Mouse (Mus musculus) retina, embryonic 14.5 days (tissue): Measurements from ENCODE around the gene Yars.

Experiments used
- DNase-seq: peaks from one replicate; pipeline ENCODE4 v3.0.0-alpha.2; 2015; ENCODE audit warnings: low spot score

Yars gene

DNA sequence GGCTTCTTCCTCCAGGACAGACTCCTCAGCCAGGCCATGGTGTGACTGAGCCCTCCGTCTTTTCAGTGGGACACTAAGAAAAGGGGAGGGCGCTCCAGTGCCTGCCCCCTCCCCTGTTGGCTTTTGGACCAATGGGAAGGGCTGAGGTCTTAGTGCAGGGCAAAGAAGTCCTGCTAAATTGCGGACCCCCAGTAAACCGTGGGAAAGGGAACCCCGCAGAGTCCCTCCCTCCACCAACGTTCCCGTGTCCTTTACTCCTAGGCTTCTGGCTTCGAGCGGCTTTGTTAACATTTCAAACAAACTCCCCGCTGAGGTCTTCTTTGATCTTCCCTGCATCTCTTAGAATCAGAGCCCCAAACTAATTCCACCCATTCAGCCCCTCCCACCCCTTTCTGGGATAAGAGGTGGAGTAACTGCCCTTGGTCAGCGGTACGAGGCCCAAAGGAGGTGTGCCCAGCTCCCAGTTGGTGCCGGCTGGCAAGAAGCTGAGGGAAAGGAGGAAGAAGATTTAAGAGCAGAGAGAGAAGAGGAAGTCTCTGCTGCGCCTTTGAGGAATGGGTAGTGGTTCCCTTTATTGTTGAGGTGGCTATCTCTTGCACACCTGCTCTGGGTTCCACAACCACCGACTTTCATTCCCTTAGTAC, 62.0 kb downstream of the Yars start:
- peak; percentile 31 for DNase-seq

GRCm38 (mm10) chr4:129252492-129252891, 62.9 kb downstream of the Yars start:
- no peak for DNase-seq

DNA sequence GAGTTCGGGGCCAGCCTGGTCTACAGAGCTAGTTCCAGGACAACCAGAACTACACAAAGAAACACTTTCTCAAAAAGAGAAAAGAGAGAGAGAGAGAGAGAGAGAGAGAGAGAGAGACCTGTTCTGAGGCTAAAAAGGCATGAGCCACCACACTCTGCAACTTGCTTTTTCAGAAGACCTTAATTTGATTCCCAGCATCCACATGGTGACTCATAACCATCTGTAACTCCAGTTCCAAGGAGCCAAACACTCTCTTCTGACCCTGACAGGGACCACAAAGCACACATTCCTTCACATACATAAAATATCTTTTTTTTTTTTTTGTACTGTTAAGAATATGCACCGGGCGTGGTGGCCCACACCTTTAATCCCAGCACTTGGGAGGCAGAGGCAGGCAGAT, 65.0 kb downstream of the Yars start:
- no peak for DNase-seq

DNA sequence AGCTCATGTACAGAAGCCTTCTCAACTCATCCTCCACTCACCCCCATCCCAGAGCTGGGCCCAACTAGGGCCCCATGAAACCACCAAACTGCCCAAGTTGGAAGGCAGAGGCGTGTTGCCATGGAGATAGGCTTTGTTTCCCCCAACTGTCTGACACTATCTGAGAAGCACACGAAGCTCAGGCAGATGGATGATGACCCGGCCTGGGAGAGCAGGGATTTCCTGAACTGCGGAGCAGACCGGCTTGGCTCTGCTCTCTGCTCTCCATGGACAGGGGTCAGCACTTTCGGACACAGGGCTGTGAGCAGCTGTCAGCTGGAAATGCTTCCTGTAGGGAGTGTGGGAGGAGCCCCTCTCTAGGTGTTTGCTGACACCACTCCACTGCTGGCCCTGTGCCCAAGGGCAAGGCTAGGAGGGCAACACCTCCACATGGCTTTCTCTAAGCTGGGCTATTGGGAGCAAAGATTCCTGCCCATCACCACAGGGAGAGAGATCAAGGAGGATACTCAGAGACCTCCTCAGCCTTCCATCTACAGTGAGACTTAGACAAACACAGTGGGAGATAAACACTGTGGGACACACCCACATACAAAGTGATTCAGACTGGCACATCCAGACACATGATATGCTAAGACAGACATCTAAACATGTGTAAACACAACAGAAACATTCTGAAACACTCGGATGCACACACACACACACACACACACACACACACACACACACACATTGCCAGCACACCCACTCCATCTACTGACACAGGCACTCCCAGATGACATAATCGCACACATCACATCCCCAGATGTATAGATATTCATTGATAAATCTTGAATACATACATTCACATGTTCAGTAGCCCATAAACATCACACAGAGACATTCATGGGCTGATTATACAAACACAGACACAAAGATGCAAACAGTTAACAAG, 67.2 kb downstream of the Yars start:
- peak; percentile 59 for DNase-seq

DNA sequence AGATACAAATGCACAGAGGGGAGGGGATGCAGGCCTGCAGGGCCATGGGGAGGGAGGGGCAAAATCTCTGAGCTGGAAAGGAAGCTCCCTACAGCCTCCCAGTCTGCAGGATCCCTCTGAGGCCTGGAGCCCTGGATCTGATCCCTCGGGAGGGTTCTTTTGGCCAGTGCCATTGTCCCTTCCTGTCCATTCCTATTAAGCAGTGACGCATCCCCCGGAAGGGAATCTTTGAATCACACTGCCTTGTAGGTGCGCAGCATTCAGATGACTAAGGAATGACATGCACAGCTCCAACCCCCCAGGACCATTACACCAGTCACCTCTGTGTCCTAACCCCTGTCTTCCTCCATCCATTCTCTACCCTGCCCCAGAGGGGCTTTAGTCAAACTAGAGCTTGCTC, 69.5 kb downstream of the Yars start:
- peak; percentile 51 for DNase-seq

- DNase-seq = peak; percentile 40
Observed at GRCm38 (mm10) chr4:129260678-129261077, 71.1 kb downstream of the Yars start.

GRCm38 (mm10) chr4:129261196-129261595, 71.6 kb downstream of the Yars start, which contains the start of gene C77080:
TSS of gene C77080 (minus strand) at chr4:129261404.
- no peak for DNase-seq

DNA sequence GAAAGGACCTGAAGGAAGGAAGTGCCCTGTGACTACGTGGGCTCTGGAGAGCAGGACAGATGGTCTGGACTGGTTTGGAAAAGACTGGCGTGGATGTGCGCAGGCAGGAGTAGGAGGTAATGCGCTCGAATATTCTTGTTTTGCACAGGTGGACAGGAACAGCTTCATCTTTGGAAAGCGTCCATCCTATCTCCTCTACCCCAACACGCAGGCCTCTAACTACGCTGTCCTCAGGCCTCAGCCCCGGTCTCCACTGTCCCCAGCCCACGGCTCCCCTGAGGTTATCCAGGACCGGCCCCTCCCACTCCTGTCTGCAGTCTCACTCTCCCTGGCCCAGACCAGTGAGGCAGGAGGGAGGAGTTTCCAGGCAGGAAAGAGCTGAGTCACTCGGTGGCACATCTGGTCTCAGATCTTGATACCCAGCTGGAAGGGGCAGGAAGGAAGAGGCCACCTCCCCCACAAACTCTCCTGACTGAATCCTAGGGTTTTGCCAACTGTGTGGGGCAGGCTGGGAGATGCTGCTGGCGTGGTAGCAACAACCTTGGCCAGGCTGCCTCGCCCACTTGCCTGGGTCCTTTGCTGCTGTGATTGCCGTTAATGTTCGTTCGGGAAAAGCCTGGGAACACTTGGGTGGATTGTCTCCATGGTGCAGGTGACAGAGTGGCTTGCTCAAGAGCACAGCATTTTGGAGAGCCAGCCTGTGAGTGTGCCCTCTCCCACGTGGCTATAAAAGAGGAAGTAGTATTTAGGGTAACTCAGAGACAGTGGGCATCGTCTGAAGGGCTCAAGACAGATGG, 73.9 kb downstream of the Yars start:
- DNase-seq = peak; percentile 46

DNA sequence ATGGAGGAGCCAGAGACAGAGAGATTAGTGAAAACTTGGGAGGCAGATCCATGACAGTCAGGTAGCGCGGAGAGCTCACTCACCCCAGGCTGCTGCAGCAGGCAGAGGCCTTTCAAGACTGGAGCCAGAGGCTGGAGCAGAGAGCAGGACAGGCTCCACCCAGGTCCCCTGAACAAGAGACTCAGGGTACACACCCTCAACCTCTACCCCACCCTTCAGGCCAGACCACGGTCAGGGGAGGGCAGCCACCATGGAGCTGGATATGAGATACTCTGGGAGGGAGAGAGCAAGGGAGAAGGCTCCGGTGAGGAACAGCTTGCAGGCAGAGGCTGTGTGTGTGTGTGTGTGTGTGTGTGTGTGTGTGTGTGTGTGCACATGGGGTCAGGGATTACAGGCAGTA, 76.6 kb downstream of the Yars start:
- DNase-seq = no peak

- no peak for DNase-seq
Observed at GRCm38 (mm10) chr4:129266821-129267220, 77.3 kb downstream of the Yars start.

DNA sequence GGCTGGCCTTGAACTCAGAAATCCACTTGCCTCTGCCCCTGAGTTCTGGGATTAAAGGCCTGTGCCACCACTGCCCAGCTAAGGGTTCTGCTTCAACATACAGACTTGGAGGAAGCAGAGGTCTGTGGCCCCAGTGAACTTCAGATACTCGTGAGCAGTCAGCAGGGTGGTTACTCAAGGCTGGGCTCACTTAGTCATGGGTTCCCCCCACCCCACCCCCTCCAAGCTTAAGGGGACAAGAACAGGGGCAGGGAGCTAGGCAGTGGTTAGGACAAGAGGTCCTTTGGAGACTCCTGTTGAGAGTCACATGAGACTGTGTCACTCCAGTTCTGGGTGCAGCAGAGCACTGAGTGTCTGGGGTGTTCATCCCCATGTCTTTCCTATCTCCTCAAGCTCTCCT, 79.1 kb downstream of the Yars start:
- DNase-seq = no peak
